Mouse (Mus musculus): ENCODE measurements around the gene Ctnnal1.

DNA sequence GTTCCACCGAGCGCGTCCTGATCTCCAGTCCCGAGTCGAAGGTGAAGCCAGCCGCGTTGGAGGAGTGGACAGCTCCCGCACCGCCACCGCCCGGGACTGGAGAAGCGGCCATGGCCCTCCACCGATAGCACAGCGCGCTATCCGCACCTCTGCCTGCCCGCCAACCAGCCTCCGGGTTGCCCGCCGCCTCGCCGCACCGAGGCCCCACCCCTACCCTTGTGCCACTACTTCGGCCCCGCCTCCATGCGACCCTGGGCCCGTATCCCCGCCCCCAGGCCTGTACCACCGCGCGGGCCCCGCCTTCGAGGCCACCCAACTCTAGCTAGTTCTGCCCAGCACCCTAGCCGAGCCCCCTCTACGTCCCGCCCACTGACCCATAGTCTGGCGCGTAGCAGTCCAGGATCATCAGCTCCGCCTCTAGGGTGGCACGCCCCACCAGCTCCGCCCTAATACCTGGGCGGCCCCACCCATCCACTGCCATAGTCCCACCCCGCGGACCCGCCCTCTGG, at the start of gene Ctnnal1:
- TF ChIP-seq CTCF (IDR thresholded peaks at IDR 0.05; ENCODE audit: extremely low read depth, insufficient read depth, insufficient read length, insufficient replicate concordance) (no peak), POLR2A (IDR thresholded peaks at IDR 0.05; ENCODE audit: low read depth, low read length) (no peak; the same call in 1 of the 2 replicates)
